Mouse (Mus musculus) C2C12 (cell line): ENCODE data around the gene Slc9a3. TPM values are rescaled to one million over a fixed set of nuclear protein-coding genes. Genes with fewer than 3 reads are reported as not detected.

Experiments used
- H3K27me3 ChIP-seq: one replicate; pipeline ENCODE4 v1.6.1; 2011; ENCODE audit not compliant: control insufficient read depth, insufficient read depth, insufficient read length
- H3K36me3 ChIP-seq: one replicate; pipeline ENCODE4 v1.6.1; 2011; ENCODE audit not compliant: control insufficient read depth, insufficient read depth
- H3K4me3 ChIP-seq: one replicate; pipeline ENCODE4 v1.5.1; 2011; ENCODE audit warnings: mild to moderate bottlenecking, control low read depth; ENCODE audit not compliant: poor library complexity, insufficient read depth, severe bottlenecking
- H3K79me2 ChIP-seq: one replicate; pipeline ENCODE4 v1.6.1; 2011; ENCODE audit not compliant: control insufficient read depth, insufficient read depth
- H3K79me3 ChIP-seq: one replicate; pipeline ENCODE4 v1.6.1; 2011; ENCODE audit warnings: low read depth, control low read depth
- H3ac ChIP-seq: one replicate; pipeline ENCODE3; 2011; ENCODE audit warnings: low read depth; ENCODE audit not compliant: control insufficient read depth, insufficient read length
- CEBPB ChIP-seq: IDR thresholded peaks from one replicate; pipeline ENCODE4 v1.6.1; 2011; ENCODE audit warnings: low read depth, mild to moderate bottlenecking, control low read depth, moderate library complexity
- CTCF ChIP-seq: IDR thresholded peaks from one replicate; pipeline ENCODE4 v1.5.1; 2011; ENCODE audit not compliant: control insufficient read depth, insufficient read depth, insufficient read length
- FOSL1 ChIP-seq: IDR thresholded peaks from one replicate; pipeline ENCODE4 v1.8.0; 2011; ENCODE audit warnings: mild to moderate bottlenecking, low read length; ENCODE audit not compliant: poor library complexity, insufficient read depth, severe bottlenecking
- MAX ChIP-seq: IDR thresholded peaks from one replicate; pipeline ENCODE4 v1.6.1; 2011; ENCODE audit warnings: mild to moderate bottlenecking, control low read depth
- MYOD1 ChIP-seq: IDR thresholded peaks from one replicate; pipeline ENCODE4 v1.6.1; 2011; ENCODE audit warnings: low read depth; ENCODE audit not compliant: control insufficient read depth, insufficient read length
- MYOG ChIP-seq: IDR thresholded peaks from one replicate; pipeline ENCODE4 v1.6.1; 2011; ENCODE audit not compliant: control insufficient read depth, insufficient read length; ENCODE audit errors: extremely low read depth
- USF1 ChIP-seq: IDR thresholded peaks from one replicate; pipeline ENCODE4 v1.6.1; 2011; ENCODE audit warnings: low read depth, mild to moderate bottlenecking, control low read depth, moderate library complexity
- polyA plus RNA-seq: library from polyadenylated mRNA; unstranded; fragments of >200 nt; fragmentation: generic; extraction: Trizol; gene quantifications from one replicate; pipeline ENCODE4 v1.2.1, GENCODE M21; 2012; ENCODE audit warnings: missing spikeins

The Slc9a3 gene
- polyA plus RNA-seq, 1 experiment: 0.01 TPM

- no peaks in the 10 kb centered on the region for H3K79me3 ChIP-seq
- no peak overlapping the region for H3ac ChIP-seq
- H3K4me3 ChIP-seq: no peak overlapping the region
- TF ChIP-seq MAX: no peak
- no peak for TF ChIP-seq CEBPB
- no peak for TF ChIP-seq MYOG
- TF ChIP-seq MYOD1: no peak
- no peak for TF ChIP-seq USF1
- TF ChIP-seq CTCF: no peak
- no peak for TF ChIP-seq FOSL1
- peaks cover 24% of the 10 kb centered on the region for H3K36me3 ChIP-seq
- no peaks in the 10 kb centered on the region for H3K79me2 ChIP-seq
- H3K27me3 ChIP-seq: no peaks in the 10 kb centered on the region
These were observed 71.4 kb downstream of the Slc9a3 start for GRCm38 (mm10) chr13:74192613-74193012.

GRCm38 (mm10) chr13:74196451-74196850 is 75.2 kb downstream of the Slc9a3 start:
- H3K79me3 ChIP-seq: peaks cover 1% of the 10 kb centered on the region
- peaks cover 33% of the 10 kb centered on the region for H3K36me3 ChIP-seq
- no peak overlapping the region for H3K4me3 ChIP-seq
- H3K27me3 ChIP-seq: no peaks in the 10 kb centered on the region
- H3K79me2 ChIP-seq: no peaks in the 10 kb centered on the region
- TF ChIP-seq CTCF: no peak
- no peak for TF ChIP-seq CEBPB
- TF ChIP-seq MAX: no peak
- TF ChIP-seq FOSL1: no peak
- TF ChIP-seq USF1: no peak
- no peak for TF ChIP-seq MYOD1
- no peak for TF ChIP-seq MYOG
- H3ac ChIP-seq: no peak overlapping the region

DNA sequence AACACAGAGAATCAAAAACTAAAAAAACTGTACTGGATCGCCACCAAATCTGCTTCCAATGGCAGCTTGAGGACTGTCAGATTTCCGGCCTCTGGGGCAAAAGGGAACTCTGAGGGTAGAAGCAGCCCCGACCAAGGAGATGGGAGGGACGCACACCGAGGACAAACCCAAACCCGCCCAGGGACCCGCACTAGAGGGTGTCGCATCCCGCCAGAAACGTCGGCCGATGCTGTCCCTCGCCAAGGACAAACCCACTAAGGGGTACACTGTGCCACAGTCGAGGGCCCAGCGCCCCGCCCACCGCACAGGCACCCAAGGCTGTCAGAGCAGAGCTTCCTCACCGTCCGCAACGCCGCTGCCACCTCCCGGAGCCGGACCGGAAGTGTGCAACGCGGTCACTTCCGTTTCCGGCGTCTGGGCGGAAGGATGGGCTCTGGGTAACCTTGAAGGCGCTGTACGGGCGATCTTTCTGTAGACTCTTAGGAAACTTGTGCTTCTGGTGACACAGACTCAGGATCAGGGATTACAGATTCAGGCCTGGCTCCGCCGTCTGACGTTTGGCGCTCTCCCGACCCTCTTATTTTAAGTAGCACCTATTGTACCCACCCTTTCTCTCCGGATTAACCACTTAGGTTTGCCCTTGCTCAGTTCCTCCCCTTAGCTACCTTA is 87.2 kb downstream of the Slc9a3 start, which contains the start of gene Exoc3:
Gene Exoc3 (minus strand): TSS at position 416 of the 669 bp plus-strand sequence.
- H3K4me3 ChIP-seq: peak within 1 kb of the TSS; percentile 65
- H3K79me3 ChIP-seq: no peaks in the 10 kb centered on the region
- peak within 1 kb of the TSS; percentile 88 for H3ac ChIP-seq
- peaks cover 5% of the 10 kb centered on the region for H3K36me3 ChIP-seq
- H3K27me3 ChIP-seq: no peaks in the 10 kb centered on the region
- TF ChIP-seq FOSL1: no peak
- TF ChIP-seq MYOD1: no peak
- no peak for TF ChIP-seq USF1
- TF ChIP-seq MAX: no peak
- TF ChIP-seq CTCF: no peak
- no peak for TF ChIP-seq CEBPB
- TF ChIP-seq MYOG: no peak
- H3K79me2 ChIP-seq: peaks cover 18% of the 10 kb centered on the region

- peaks cover 3% of the 10 kb centered on the region for H3K36me3 ChIP-seq
- H3K27me3 ChIP-seq: no peaks in the 10 kb centered on the region
- H3K4me3 ChIP-seq: peak overlapping the region; percentile 65
- peak overlapping the region; percentile 44 for H3ac ChIP-seq
- H3K79me3 ChIP-seq: no peaks in the 10 kb centered on the region
- TF ChIP-seq FOSL1 (no peak), MYOD1 (no peak), MYOG (no peak), CTCF (no peak), MAX (no peak), USF1 (no peak), CEBPB (no peak)
- peaks cover 18% of the 10 kb centered on the region for H3K79me2 ChIP-seq
These were observed 87.7 kb downstream of the Slc9a3 start for GRCm38 (mm10) chr13:74208986-74209345.

- Histone ChIP-seq H3K4me3 (no peak overlapping the region), H3K79me3 (no peaks in the 10 kb centered on the region), H3K79me2 (no peaks in the 10 kb centered on the region), H3K36me3 (peaks cover 4% of the 10 kb centered on the region), H3ac (no peak overlapping the region), H3K27me3 (no peaks in the 10 kb centered on the region)
- TF ChIP-seq CTCF: no peak
- no peak for TF ChIP-seq CEBPB
- TF ChIP-seq FOSL1: no peak
- TF ChIP-seq MAX: no peak
- no peak for TF ChIP-seq USF1
- TF ChIP-seq MYOD1: no peak
- no peak for TF ChIP-seq MYOG
These were observed 97.2 kb downstream of the Slc9a3 start for GRCm38 (mm10) chr13:74218441-74218840.

Other genes with a start within 250 kb of the Slc9a3 start
- gene Trip13, start 183.7 kb upstream of the Slc9a3 start, polyA plus RNA-seq: 17.5 TPM
- 22.7 TPM for gene Brd9, start 183.6 kb upstream of the Slc9a3 start, polyA plus RNA-seq
- not detected for gene Zdhhc11, start 157.6 kb upstream of the Slc9a3 start, polyA plus RNA-seq
- 0.02 TPM for gene Tppp, start 112.0 kb upstream of the Slc9a3 start, polyA plus RNA-seq
- gene Cep72, start 59.2 kb upstream of the Slc9a3 start, polyA plus RNA-seq: 2.2 TPM
- gene Exoc3, start 87.3 kb downstream of the Slc9a3 start, polyA plus RNA-seq: 22.8 TPM
- 2.0 TPM for gene Ahrr, start 170.9 kb downstream of the Slc9a3 start, polyA plus RNA-seq
- gene Pdcd6, start 196.1 kb downstream of the Slc9a3 start, polyA plus RNA-seq: 98.2 TPM
- 166 TPM for gene Sdha, start 228.8 kb downstream of the Slc9a3 start, polyA plus RNA-seq
- gene Ccdc127, start 228.9 kb downstream of the Slc9a3 start, polyA plus RNA-seq: 27.2 TPM
- 0.01 TPM for gene Lrrc14b, start 242.5 kb downstream of the Slc9a3 start, polyA plus RNA-seq